Mouse (Mus musculus) CH12.LX (cell line): Measurements from ENCODE around the gene Lama5.

Experiments
- CTCF ChIP-seq, 2 experiments: IDR thresholded peaks in 1 of 2; conservative IDR thresholded peaks in 1 of 2; 2 replicates each; pipeline ENCODE4 v1.5.1; 2011 to 2012; ENCODE audit warnings: low read depth in 2 of 2, low read length in 2 of 2, improper control_type of control experiment in 1 of 2, inconsistent platforms in 1 of 2, mild to moderate bottlenecking in 1 of 2, moderate library complexity in 1 of 2
- E2F4 ChIP-seq: IDR thresholded peaks from 2 replicates; pipeline ENCODE4 v1.6.1; 2011; ENCODE audit warnings: low read depth, low read length, improper control_type of control experiment; ENCODE audit not compliant: insufficient replicate concordance
- EP300 ChIP-seq: IDR thresholded peaks from 2 replicates; pipeline ENCODE4 v1.6.1; 2011; ENCODE audit warnings: low read length, improper control_type of control experiment
- IRF4 ChIP-seq: IDR thresholded peaks from 2 replicates; pipeline ENCODE4 v1.6.1; 2014; ENCODE audit warnings: low read depth, mild to moderate bottlenecking, inconsistent platforms, low read length, improper control_type of control experiment
- MAX ChIP-seq: IDR thresholded peaks from 2 replicates; pipeline ENCODE4 v1.6.1; 2011; ENCODE audit warnings: low read length, improper control_type of control experiment
- MEF2A ChIP-seq: IDR thresholded peaks from 2 replicates; pipeline ENCODE4 v1.6.1; 2014; ENCODE audit warnings: low read depth, mild to moderate bottlenecking, inconsistent platforms, low read length, improper control_type of control experiment, borderline replicate concordance
- POLR2A ChIP-seq: IDR thresholded peaks from 2 replicates; pipeline ENCODE4 v1.6.1; 2011; ENCODE audit warnings: low read depth, mild to moderate bottlenecking, improper control_type of control experiment, low read length
- USF1 ChIP-seq: IDR thresholded peaks from 2 replicates; pipeline ENCODE4 v1.6.1; 2014; ENCODE audit warnings: low read depth, mild to moderate bottlenecking, inconsistent platforms, low read length, improper control_type of control experiment

DNA sequence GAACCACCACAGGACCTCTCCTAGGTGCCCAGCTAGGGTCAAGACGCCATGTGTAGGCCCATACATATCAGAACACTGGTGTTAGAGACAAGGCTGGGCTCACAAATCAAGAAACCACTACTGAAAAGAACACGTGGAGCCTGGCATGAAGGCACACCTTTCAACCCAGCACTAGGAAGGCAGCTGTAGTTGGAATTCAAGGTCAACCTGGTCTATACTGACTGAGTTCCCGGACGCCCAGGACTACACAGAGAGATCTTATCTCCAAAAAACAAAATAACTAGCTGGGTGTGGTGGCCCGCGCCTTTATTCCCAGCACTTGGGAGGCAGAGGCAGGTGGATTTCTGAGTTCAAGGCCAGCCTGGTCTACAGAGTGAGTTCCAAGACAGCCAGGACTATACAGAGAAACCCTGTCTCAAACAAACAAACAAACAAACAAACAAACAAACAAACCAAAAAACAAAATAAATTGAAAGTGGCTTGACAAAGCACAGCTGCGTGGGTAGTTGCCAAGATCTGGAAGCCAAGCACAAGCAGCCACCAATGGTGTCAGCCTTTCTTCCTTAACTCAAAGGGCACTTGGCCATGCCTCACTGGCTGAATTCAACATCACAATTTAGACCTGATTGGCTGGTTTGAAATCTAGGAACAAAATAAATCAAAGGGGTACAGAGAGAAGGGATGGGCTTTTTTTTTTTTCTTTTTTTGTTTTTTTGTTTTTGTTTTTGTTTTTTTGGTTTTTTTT, 12.1 kb upstream of the Lama5 start:
- TF ChIP-seq EP300: no peak
- no peak for TF ChIP-seq USF1
- no peak for TF ChIP-seq POLR2A
- TF ChIP-seq IRF4: no peak
- TF ChIP-seq MEF2A: no peak
- TF ChIP-seq CTCF (conservative IDR thresholded peaks at IDR 0.05 in 1 of 2, IDR thresholded peaks at IDR 0.05 in 1 of 2; ENCODE audit: low read depth in 2 of 2, low read length in 2 of 2): no peak
- no peak for TF ChIP-seq E2F4
- TF ChIP-seq MAX: no peak
